Mouse (Mus musculus) thymus, adult 2 months (tissue): ENCODE results near the gene Ninj1. TPM values are rescaled to one million over a fixed set of nuclear protein-coding genes. Genes with fewer than 3 reads are reported as not detected.

Experiments
- DNase-seq: peaks from one replicate; pipeline ENCODE4 v3.0.0; 2021
- H3K27ac ChIP-seq: fragments of 200-500 bp; 2 replicates; pipeline ENCODE4 v1.5.1; 2012; ENCODE audit warnings: low read length, control low read depth; ENCODE audit not compliant: control insufficient read depth, insufficient read depth
- H3K27me3 ChIP-seq: fragments of 200-500 bp; 2 replicates; pipeline ENCODE4 v1.6.1; 2012; ENCODE audit warnings: mild to moderate bottlenecking, low read length, moderate library complexity, mixed read lengths; ENCODE audit not compliant: control insufficient read depth, insufficient read depth
- H3K36me3 ChIP-seq: fragments of 200-500 bp; 2 replicates; pipeline ENCODE4 v1.6.1; 2012; ENCODE audit warnings: mild to moderate bottlenecking, low read length, moderate library complexity; ENCODE audit not compliant: control insufficient read depth, insufficient read depth
- H3K4me1 ChIP-seq: fragments of 200-500 bp; replicated peaks from 2 replicates; pipeline ENCODE4 v1.6.1; 2012; ENCODE audit warnings: low read length; ENCODE audit not compliant: control insufficient read depth, insufficient read depth
- H3K4me3 ChIP-seq: fragments of 200-500 bp; 2 replicates; pipeline ENCODE4 v1.5.1; 2012; ENCODE audit warnings: mild to moderate bottlenecking, low read length, control low read depth, moderate library complexity; ENCODE audit not compliant: control insufficient read depth, insufficient read depth
- CTCF ChIP-seq: fragments of 200-500 bp; IDR thresholded peaks from 2 replicates; pipeline ENCODE4 v1.5.1; 2012; ENCODE audit warnings: mild to moderate bottlenecking, control low read depth, low read length, moderate library complexity, borderline replicate concordance; ENCODE audit not compliant: control insufficient read depth, poor library complexity, insufficient read depth; ENCODE audit errors: extremely low read depth
- POLR2A ChIP-seq: fragments of 200-500 bp; IDR thresholded peaks from 2 replicates; pipeline ENCODE4 v1.6.1; 2012; ENCODE audit warnings: mild to moderate bottlenecking, low read length, control low read depth, moderate library complexity; ENCODE audit not compliant: control insufficient read depth, poor library complexity, insufficient read depth; ENCODE audit errors: extremely low read depth
- WGBS: fragments of 180-500 bp; shearing (Covaris S2); methylation state at CpG from one replicate; pipeline ENCODE4 v1.1.7; 2018; 5-methylcytosine and 5-hydroxymethylcytosine counted together
- polyA plus RNA-seq: library from polyadenylated mRNA; depleted of rRNA; stranded (reverse); fragments of >200 nt; gene quantifications from 2 replicates; pipeline ENCODE4 v1.2.3, GENCODE M21; 2012

Ninj1 gene
- polyA plus RNA-seq, 1 experiment = 113 TPM

GRCm38 (mm10) chr13:49216808-49217561, 29.7 kb downstream of the Ninj1 start:
- Histone ChIP-seq H3K4me3 (no peak overlapping the region), H3K4me1 (peaks cover 20% of the 10 kb centered on the region), H3K36me3 (no peaks in the 10 kb centered on the region), H3K27ac (no peak overlapping the region), H3K27me3 (no peaks in the 10 kb centered on the region)
- DNase-seq = no peak
- TF ChIP-seq CTCF = no peak
- no peak for TF ChIP-seq POLR2A
- 97% methylated on average over 9 of the region's 9 CpGs for WGBS

GRCm38 (mm10) chr13:49218651-49219050, 31.4 kb downstream of the Ninj1 start:
- Histone ChIP-seq H3K27me3 (no peaks in the 10 kb centered on the region; the same call in 1 of the 2 replicates), H3K4me1 (peaks cover 12% of the 10 kb centered on the region), H3K4me3 (no peak overlapping the region), H3K27ac (no peak overlapping the region), H3K36me3 (no peaks in the 10 kb centered on the region)
- WGBS = 95% methylated on average over 3 of the region's 3 CpGs
- DNase-seq = no peak
- TF ChIP-seq CTCF = no peak
- no peak for TF ChIP-seq POLR2A

GRCm38 (mm10) chr13:49219367-49219766, 32.1 kb downstream of the Ninj1 start:
- H3K4me3 ChIP-seq = no peak overlapping the region
- TF ChIP-seq CTCF (no peak), POLR2A (no peak)
- no peak for DNase-seq
- no peaks in the 10 kb centered on the region for H3K36me3 ChIP-seq
- no peak overlapping the region for H3K27ac ChIP-seq
- 67% methylated on average over 4 of the region's 4 CpGs for WGBS
- no peaks in the 10 kb centered on the region; the same call in 1 of the 2 replicates for H3K27me3 ChIP-seq
- peaks cover 8% of the 10 kb centered on the region for H3K4me1 ChIP-seq

- no peaks in the 10 kb centered on the region; the same call in 1 of the 2 replicates for H3K27me3 ChIP-seq
- no peaks in the 10 kb centered on the region for H3K36me3 ChIP-seq
- 88% methylated on average over 5 of the region's 5 CpGs for WGBS
- H3K27ac ChIP-seq = no peak overlapping the region
- no peak overlapping the region for H3K4me3 ChIP-seq
- DNase-seq = no peak
- TF ChIP-seq POLR2A = no peak
- TF ChIP-seq CTCF = no peak
- peaks cover 5% of the 10 kb centered on the region for H3K4me1 ChIP-seq
Observed at GRCm38 (mm10) chr13:49220912-49221311, 33.6 kb downstream of the Ninj1 start.

- Histone ChIP-seq H3K4me3 (no peak overlapping the region), H3K27ac (no peak overlapping the region), H3K4me1 (no peaks in the 10 kb centered on the region), H3K36me3 (no peaks in the 10 kb centered on the region), H3K27me3 (no peaks in the 10 kb centered on the region; the same call in 1 of the 2 replicates)
- no peak for DNase-seq
- 89% methylated on average over 10 of the region's 10 CpGs for WGBS
- no peak for TF ChIP-seq POLR2A
Observed at GRCm38 (mm10) chr13:49224314-49224713, 37.0 kb downstream of the Ninj1 start.

- no peaks in the 10 kb centered on the region for H3K36me3 ChIP-seq
- no peaks in the 10 kb centered on the region for H3K4me1 ChIP-seq
- TF ChIP-seq POLR2A (no peak), CTCF (no peak)
- no peak overlapping the region for H3K4me3 ChIP-seq
- H3K27ac ChIP-seq = no peak overlapping the region
- no peaks in the 10 kb centered on the region; the same call in 1 of the 2 replicates for H3K27me3 ChIP-seq
- WGBS = 87% methylated on average over 6 of the region's 6 CpGs
- no peak for DNase-seq
Observed at GRCm38 (mm10) chr13:49224729-49225128, 37.4 kb downstream of the Ninj1 start.
